Mouse (Mus musculus) cortical plate, adult 2 months (tissue): ENCODE results near the gene Hira. TPM values are rescaled to one million over a fixed set of nuclear protein-coding genes. Genes with fewer than 3 reads are reported as not detected.
"Not testable (repeated sequence)": the region's sequence is repeated elsewhere in the genome, so short reads cannot be mapped to it uniquely, and the experiment has no call there.

Experiments used
- H3K27ac ChIP-seq: fragments of 200-500 bp; 2 replicates; pipeline ENCODE4 v1.5.1; 2012; ENCODE audit warnings: low read length, control low read depth, inconsistent platforms; ENCODE audit not compliant: insufficient read depth
- H3K4me1 ChIP-seq: fragments of 200-500 bp; 2 replicates; pipeline ENCODE4 v1.6.1; 2011; ENCODE audit warnings: low read length; ENCODE audit not compliant: control insufficient read depth, insufficient read depth
- H3K4me3 ChIP-seq: fragments of 200-500 bp; 2 replicates; pipeline ENCODE4 v1.5.1; 2011; ENCODE audit warnings: mild to moderate bottlenecking, low read length, control low read depth; ENCODE audit not compliant: insufficient read depth
- CTCF ChIP-seq: fragments of 200-500 bp; IDR thresholded peaks from 2 replicates; pipeline ENCODE4 v1.5.1; 2011; ENCODE audit warnings: mild to moderate bottlenecking, control low read depth, low read length; ENCODE audit not compliant: insufficient read depth; ENCODE audit errors: extremely low read depth
- POLR2A ChIP-seq: fragments of 200-500 bp; IDR thresholded peaks from 2 replicates; pipeline ENCODE4 v1.6.1; 2011; ENCODE audit warnings: mild to moderate bottlenecking, low read length, control low read depth; ENCODE audit not compliant: insufficient read depth; ENCODE audit errors: extremely low read depth
- polyA plus RNA-seq: library from polyadenylated mRNA; depleted of rRNA; stranded (reverse); fragments of >200 nt; gene quantifications from 2 replicates; pipeline ENCODE4 v1.2.3, GENCODE M21; 2012

Hira gene
- polyA plus RNA-seq, 1 experiment = 73.5 TPM

- no peak overlapping the region for H3K4me3 ChIP-seq
- H3K27ac ChIP-seq = no peak overlapping the region
- no peak for TF ChIP-seq POLR2A
- TF ChIP-seq CTCF = no peak
- no peaks in the 10 kb centered on the region for H3K4me1 ChIP-seq
Observed at GRCm38 (mm10) chr16:18963486-18963885, 86.6 kb downstream of the Hira start.

GRCm38 (mm10) chr16:18969420-18970128 lies 92.7 kb downstream of the Hira start:
- H3K4me3 ChIP-seq = no peak overlapping the region
- no peaks in the 10 kb centered on the region for H3K4me1 ChIP-seq
- TF ChIP-seq POLR2A (no peak), CTCF (no peak)
- H3K27ac ChIP-seq = no peak overlapping the region

GRCm38 (mm10) chr16:18970837-18971236 lies 94.0 kb downstream of the Hira start:
- TF ChIP-seq CTCF (no peak), POLR2A (no peak)
- Histone ChIP-seq H3K4me1 (no peaks in the 10 kb centered on the region), H3K27ac (no peak overlapping the region), H3K4me3 (no peak overlapping the region)

- not testable (repeated sequence) for H3K4me3 ChIP-seq, H3K27ac ChIP-seq, H3K4me1 ChIP-seq
Observed at GRCm38 (mm10) chr16:18975665-18976064, 98.8 kb downstream of the Hira start.

GRCm38 (mm10) chr16:18976315-18976714 lies 99.5 kb downstream of the Hira start:
- Histone ChIP-seq H3K4me1 (no peaks in the 10 kb centered on the region), H3K27ac (no peak overlapping the region), H3K4me3 (no peak overlapping the region)
- TF ChIP-seq POLR2A = no peak
- TF ChIP-seq CTCF = no peak

- no peak for TF ChIP-seq CTCF
- TF ChIP-seq POLR2A = no peak
- Histone ChIP-seq H3K4me3 (no peak overlapping the region), H3K27ac (no peak overlapping the region), H3K4me1 (no peaks in the 10 kb centered on the region)
Observed at GRCm38 (mm10) chr16:18986381-18986780, 109.5 kb downstream of the Hira start.

- no peak for TF ChIP-seq CTCF
- no peak for TF ChIP-seq POLR2A
- H3K4me1 ChIP-seq = no peaks in the 10 kb centered on the region
- no peak overlapping the region for H3K27ac ChIP-seq
- H3K4me3 ChIP-seq = no peak overlapping the region
Observed at GRCm38 (mm10) chr16:18986860-18987259, 110.0 kb downstream of the Hira start.

GRCm38 (mm10) chr16:19002610-19003389 lies 126.0 kb downstream of the Hira start:
- H3K27ac ChIP-seq, H3K4me3 ChIP-seq, H3K4me1 ChIP-seq: not testable (repeated sequence)

- Histone ChIP-seq H3K4me3 (no peak overlapping the region), H3K4me1 (no peaks in the 10 kb centered on the region), H3K27ac (no peak overlapping the region)
- TF ChIP-seq CTCF (no peak), POLR2A (no peak)
Observed at GRCm38 (mm10) chr16:19003757-19004156, 126.9 kb downstream of the Hira start.

GRCm38 (mm10) chr16:19005298-19005697 lies 128.5 kb downstream of the Hira start:
- no peaks in the 10 kb centered on the region for H3K4me1 ChIP-seq
- H3K27ac ChIP-seq = no peak overlapping the region
- TF ChIP-seq CTCF (no peak), POLR2A (no peak)
- H3K4me3 ChIP-seq = no peak overlapping the region
